In the genomic region with DNA sequence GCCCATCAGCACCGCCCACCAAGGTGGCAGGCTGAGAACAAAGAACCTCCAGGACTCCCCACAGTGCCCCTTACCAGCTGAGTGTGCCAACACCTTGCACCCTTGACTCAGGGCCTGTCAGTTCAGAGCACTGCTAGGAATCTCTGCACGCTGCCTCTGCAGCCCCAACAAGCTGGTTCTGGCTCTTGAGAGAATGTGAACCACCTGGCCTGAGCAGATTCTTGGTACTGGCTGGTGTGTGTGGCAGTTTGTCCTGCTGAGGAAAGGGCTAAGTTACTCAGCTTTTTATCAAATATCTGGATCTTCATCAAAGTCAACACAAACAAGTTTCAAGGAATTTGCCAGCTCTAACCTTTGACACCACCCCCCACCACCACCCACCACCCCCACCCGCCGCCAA, we compare ENCODE assay signal across 27 mouse cellular contexts. TPM values are rescaled to one million over a fixed set of nuclear protein-coding genes. Genes with fewer than 3 reads are reported as not detected.
"Had no signal": no experiment of that assay in that cellular context is flagged by ENCODE, and none has a peak within 500 bp of the region (broad histone marks: within the 10 kb centered on the region; RNA-seq: fewer than 3 reads in every experiment).

No protein-coding gene starts in this region.

- H3K9me3 ChIP-seq: midbrain, embryonic 10.5 days; midbrain, embryonic 12.5 days; neural tube, embryonic 13.5 days; neural tube, embryonic 15.5 days had no signal

- H3K27me3 ChIP-seq: midbrain, embryonic 12.5 days; neural tube, embryonic 13.5 days; neural tube, embryonic 15.5 days had no signal

- DNase-seq: lung, adult 18-20 months; lung, embryonic 14.5 days; lung, postnatal 10 days; lung, postnatal 4 days; midbrain, embryonic 14.5 days; retina, postnatal 1 day; right cerebral cortex, postnatal 25 days; right cerebral cortex, postnatal 4 days; spleen, adult 18-20 months; thymus, adult 18-20 months; thymus, postnatal 14 days; thymus, postnatal 36 days had no signal

- H3K27ac ChIP-seq: midbrain, embryonic 10.5 days; midbrain, embryonic 12.5 days; neural tube, embryonic 13.5 days had no signal

- H3K4me3 ChIP-seq: midbrain, embryonic 10.5 days; midbrain, embryonic 12.5 days; myocyte; neural tube, embryonic 13.5 days; neural tube, embryonic 15.5 days had no signal

- H3K4me1 ChIP-seq: midbrain, embryonic 10.5 days; midbrain, embryonic 12.5 days; neural tube, embryonic 13.5 days had no signal

- H3K36me3 ChIP-seq: midbrain, embryonic 10.5 days; midbrain, embryonic 12.5 days; neural tube, embryonic 13.5 days; neural tube, embryonic 15.5 days had no signal

RNA-seq across cellular contexts. Expression of gene Rnase13, which starts 0.9 kb away (rescaled TPM):
- total RNA-seq: megakaryocyte, adult 5-6 weeks; megakaryocyte-erythroid progenitor cell, adult 5-6 weeks had no signal
- polyA plus RNA-seq: liver, embryonic 16.5 days; lung, embryonic 14.5 days; lung, embryonic 16.5 days; midbrain, embryonic 10.5 days; midbrain, embryonic 12.5 days; midbrain, embryonic 14.5 days; midbrain, embryonic 16.5 days; myocyte; neural tube, embryonic 11.5 days; neural tube, embryonic 13.5 days; neural tube, embryonic 15.5 days; small intestine, adult 2 months; stomach, embryonic 14.5 days; stomach, embryonic 16.5 days; thymus, postnatal 0 days had no signal

RNA-seq across cellular contexts. Expression of gene Tppp2, which starts 5.3 kb away (rescaled TPM):
- total RNA-seq: megakaryocyte, adult 5-6 weeks; megakaryocyte-erythroid progenitor cell, adult 5-6 weeks had no signal
- polyA plus RNA-seq: liver, embryonic 16.5 days; lung, embryonic 14.5 days; lung, embryonic 16.5 days; midbrain, embryonic 10.5 days; midbrain, embryonic 12.5 days; midbrain, embryonic 14.5 days; midbrain, embryonic 16.5 days; myocyte; neural tube, embryonic 11.5 days; neural tube, embryonic 13.5 days; neural tube, embryonic 15.5 days; small intestine, adult 2 months; stomach, embryonic 14.5 days; stomach, embryonic 16.5 days; thymus, postnatal 0 days had no signal
